Mouse (Mus musculus) ovary, postnatal 36 days (tissue): Measurements from ENCODE around the gene Itprid2.

Source experiments
- DNase-seq: peaks from one replicate; pipeline ENCODE4 v3.0.0; 2022; ENCODE audit warnings: low spot score, mixed read lengths

Gene Itprid2

DNA sequence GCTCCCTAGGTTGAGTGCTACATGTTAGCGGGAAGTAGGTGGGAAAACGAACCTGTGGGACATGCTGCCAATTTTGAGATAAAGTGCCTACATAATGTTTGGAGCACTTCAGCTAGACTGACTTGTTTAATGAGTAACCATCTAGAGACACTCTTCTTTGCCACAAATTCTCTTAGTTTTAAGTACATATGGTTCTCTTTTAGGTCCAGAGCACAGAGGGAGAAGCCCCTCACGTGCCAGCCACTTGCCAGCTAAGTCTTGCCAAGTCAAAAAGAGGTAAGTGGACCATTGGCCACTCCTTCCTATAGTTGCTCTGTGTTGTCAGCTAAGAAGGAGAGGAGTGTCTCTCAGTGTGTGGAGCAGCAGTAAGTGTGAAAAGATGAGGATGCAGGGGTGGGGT is 16.0 kb downstream of the Itprid2 start:
- DNase-seq = no peak

DNA sequence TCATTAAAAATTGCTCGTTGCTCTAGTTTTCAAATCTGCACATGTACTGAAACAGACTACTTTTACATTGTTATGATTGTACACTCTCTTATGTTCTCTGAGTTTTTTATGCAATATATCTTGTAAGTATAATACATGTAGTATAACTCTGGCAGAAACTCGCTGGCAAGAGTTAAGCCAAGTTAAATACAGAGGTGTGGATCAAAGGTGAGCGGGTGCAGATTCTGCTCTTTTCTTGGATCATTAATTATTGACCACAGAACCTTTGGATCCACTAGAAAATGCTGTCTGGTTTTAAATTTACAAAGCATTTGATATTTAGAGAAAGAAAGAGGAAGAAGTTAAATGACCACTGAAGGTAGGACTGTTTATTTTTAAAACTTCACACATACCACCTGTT is 16.5 kb downstream of the Itprid2 start:
- DNase-seq = no peak

GRCm38 (mm10) chr2:79652502-79652901 is 17.4 kb downstream of the Itprid2 start:
- no peak for DNase-seq

DNA sequence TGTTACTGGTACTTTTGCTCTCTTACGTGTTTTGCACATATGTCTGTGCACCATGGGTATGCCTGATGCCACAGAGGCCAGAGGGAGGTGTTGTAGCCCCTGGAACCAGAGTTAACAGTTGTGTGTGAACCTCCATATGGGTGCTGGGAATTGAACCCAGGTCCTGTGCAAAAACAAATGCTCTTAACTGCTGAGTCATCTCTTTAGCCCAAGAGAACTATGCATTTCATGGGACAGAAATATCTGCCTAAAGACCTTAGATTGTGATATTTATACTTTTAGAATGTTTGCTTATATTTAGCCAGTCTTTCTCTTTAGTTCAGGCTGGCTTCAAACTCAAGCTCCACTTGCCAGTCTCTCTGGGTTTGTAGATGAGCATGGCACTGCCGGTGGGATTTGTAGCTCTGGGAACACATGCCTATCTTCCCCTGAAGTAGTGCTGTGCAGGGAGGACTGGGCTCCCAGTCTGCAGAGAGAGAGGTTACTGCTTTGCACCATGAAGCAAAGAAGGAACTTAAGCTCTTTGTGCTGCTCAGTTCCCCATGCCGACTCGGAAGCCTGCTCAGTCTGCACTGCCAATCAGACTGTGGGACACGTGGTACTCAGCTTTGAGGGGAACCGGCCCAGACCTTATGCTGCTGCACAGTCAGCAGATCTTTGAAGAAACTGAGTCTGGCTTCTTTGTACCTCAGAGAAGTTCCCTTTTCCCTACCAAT is 18.1 kb downstream of the Itprid2 start:
- DNase-seq = no peak

DNA sequence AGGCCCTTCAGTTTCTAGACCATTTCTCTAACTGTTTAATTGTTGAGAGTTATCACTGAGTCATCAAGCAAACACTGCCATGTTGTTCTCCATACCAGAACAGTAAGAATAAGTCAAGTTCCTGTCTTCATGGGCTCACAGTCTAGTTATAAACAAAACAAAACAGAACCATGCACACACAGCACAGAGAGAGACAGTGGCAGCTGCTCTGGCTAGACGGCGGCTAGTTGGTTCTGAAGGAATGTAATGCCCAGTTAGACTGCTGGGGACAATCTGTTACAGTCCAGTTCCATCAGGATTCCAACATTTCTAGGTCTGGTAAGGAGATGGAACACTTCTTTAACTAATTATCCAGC is 18.6 kb downstream of the Itprid2 start:
- no peak for DNase-seq

DNA sequence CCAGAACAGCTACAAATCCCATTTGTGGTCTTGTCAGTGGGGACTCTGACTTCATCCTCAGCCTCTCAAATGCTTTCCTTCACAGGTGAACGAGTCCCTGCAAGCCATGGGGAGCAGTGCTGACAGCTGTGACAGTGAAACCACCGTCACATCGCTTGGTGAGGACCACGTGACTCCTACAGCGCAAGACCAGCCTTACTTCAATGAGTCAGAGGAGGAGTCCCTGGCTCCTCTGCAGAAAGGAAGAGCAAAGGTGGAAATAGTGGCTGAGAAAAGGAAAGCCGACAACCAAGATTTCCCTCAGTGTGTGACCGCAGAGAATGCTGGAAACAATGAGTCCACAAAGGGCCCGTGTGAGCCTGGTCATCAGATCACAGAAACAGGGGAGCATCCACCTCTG is 21.9 kb downstream of the Itprid2 start:
- no peak for DNase-seq

DNA sequence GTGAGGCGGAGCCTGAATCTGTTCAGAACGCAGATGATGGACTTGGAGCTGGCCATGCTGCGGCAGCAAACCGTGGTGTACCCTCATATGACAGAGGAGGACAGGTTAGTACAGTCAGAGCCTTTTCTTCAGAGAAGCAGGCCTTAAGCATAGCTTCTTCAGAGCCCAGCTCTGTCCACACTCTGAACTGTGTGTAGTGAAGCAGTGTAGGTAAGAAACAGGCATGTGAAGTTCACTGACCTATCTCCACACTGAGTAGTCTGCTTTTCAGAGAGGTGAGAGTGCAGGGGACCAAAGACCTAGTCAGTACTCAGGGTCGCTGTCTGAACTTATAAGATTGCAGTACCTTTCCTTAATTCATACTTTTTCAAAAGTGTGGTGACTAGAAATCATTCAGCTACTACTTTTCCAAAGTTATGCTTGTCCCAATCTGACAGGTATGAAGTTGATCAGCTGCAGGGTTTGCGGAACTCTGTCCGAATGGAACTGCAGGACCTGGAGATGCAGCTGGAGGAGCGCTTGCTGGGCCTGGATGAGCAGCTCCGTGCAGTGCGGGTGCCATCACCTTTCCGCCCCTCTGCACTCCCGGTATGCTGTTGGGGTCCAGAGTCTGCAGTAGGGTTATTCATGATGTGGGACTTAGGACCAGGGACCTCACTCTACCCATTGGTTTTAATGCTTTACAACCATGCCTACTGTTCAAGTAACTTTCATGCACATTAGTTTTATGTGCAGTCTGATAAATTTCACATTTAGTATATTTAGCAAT is 25.4 kb downstream of the Itprid2 start:
- no peak for DNase-seq

GRCm38 (mm10) chr2:79661486-79662104 is 26.4 kb downstream of the Itprid2 start:
- DNase-seq = no peak

DNA sequence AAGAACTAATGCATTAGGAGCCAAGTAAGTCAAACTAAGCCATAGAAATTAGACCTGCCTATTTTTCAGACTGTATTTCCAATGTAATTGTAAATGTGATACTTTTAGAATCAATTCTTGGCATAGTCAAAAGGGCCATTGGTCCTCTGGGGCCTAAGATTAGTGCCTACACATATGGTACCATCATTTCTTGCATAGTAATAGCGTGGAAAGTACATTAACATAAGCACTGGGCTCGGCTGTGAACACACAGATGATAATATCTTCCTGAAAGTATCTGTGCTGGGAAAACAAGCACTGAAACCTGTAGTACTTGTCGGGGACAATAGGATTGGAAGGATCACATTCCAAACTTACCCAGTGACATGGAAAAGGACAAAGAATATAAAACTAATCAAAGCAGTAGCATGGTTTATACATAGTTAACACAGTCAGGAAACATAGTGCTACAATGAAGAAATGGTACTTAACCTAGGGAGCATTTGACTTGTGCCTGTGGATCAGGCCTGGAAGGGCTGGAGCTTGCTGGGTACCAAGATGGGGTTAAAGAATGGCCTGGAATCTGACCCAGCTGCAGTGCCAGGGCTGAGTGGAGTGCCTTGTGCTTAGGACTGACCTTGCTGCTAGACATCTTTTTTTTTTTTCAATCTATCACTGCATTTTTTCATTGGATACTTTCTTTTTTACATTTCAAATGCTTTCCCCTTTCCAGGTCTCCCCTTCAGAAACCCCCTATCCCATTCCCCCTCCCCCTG is 29.6 kb downstream of the Itprid2 start:
- no peak for DNase-seq

- DNase-seq = no peak
Observed at GRCm38 (mm10) chr2:79665492-79665891, 30.3 kb downstream of the Itprid2 start.

DNA sequence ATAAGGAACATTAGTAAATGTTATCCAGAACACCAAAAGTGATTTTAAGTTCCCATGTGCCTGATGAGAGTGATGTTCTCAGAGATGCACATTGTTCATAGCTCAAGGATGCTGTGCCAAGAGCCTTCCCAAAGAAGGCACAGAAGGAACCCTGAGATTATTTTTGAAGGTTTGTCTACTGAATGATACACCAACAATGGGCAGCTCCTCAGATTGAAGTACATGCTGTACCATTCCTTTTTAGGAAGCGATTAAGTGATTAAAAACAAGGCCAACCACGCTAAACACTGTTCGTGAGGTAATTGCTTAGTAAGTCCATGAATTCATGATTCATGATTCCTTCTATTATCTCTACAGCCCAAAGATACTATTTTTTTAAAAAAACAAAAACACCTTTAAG is 40.1 kb downstream of the Itprid2 start:
- DNase-seq = no peak

- no peak for DNase-seq
Observed at GRCm38 (mm10) chr2:79677663-79678257, 42.6 kb downstream of the Itprid2 start.

DNA sequence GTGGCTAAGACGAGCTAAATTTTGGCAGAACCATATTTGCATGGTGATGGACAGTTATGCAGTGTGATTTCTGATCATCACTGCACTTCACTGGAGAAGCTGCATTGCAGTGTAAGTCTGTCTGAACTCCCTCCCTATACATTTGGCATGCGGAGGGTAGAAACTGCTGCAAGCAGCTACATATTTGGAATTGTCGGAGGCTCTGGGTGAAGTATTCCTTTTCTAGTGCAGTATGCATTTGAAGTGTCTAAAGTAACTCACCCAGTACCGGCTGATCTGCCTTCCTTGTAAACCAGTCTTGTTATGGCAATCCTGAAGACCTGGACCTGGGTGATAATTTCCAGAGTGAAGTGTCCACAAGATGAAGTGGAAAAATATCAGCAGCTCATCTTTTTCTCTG is 46.5 kb downstream of the Itprid2 start:
- DNase-seq = no peak

GRCm38 (mm10) chr2:79683258-79683657 is 48.1 kb downstream of the Itprid2 start:
- DNase-seq = no peak

- DNase-seq = no peak
Observed at GRCm38 (mm10) chr2:79690838-79691237, 55.7 kb downstream of the Itprid2 start.

GRCm38 (mm10) chr2:79695190-79695589 is 60.0 kb downstream of the Itprid2 start:
- DNase-seq = no peak

- DNase-seq = no peak
Observed at GRCm38 (mm10) chr2:79695939-79696338, 60.8 kb downstream of the Itprid2 start.

DNA sequence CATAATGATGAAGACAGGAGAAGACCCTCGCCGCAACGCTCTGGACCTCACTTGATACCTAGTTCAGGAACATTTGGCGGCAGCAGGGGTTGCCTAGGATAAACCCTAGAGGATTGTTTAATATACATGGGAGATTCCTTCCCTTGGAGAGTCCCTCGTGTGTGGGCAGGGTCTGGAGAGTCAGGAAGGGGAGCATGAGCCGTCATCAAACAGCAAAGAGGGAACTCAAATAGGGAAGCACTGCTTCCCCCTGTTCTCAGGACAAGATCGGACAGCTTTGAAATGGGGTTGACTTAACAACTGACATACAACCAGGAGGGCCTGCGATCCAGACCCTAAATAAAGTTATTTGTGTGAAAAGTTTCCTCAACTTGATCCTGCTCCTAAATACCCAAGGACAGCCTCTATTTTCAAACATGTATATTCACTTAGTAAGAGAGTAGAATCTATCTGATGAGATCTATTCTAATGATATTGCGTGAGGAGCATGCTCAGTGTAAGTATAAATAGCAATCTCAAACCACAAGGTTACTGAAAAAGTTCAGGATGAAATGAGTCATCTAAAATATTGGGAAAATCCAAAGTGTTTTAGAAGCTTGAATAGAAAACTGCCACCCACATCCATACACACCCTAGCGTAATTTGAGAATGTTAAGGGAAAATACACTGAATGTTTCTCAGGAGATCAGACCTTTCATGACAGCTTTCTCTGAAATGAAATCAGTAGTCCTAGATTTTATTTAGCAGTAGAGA is 61.5 kb downstream of the Itprid2 start:
- no peak for DNase-seq

- DNase-seq = no peak
Observed at GRCm38 (mm10) chr2:79698166-79698565, 63.0 kb downstream of the Itprid2 start.

GRCm38 (mm10) chr2:79704773-79705172 is 69.6 kb downstream of the Itprid2 start:
- no peak for DNase-seq

- no peak for DNase-seq
Observed at GRCm38 (mm10) chr2:79707575-79707974, 72.4 kb downstream of the Itprid2 start, which contains the start of gene Ppp1r1c. Gene Ppp1r1c (plus strand): TSS chr2:79707780.
